8 mouse cellular contexts compared by ENCODE assay signal in the genomic region with DNA sequence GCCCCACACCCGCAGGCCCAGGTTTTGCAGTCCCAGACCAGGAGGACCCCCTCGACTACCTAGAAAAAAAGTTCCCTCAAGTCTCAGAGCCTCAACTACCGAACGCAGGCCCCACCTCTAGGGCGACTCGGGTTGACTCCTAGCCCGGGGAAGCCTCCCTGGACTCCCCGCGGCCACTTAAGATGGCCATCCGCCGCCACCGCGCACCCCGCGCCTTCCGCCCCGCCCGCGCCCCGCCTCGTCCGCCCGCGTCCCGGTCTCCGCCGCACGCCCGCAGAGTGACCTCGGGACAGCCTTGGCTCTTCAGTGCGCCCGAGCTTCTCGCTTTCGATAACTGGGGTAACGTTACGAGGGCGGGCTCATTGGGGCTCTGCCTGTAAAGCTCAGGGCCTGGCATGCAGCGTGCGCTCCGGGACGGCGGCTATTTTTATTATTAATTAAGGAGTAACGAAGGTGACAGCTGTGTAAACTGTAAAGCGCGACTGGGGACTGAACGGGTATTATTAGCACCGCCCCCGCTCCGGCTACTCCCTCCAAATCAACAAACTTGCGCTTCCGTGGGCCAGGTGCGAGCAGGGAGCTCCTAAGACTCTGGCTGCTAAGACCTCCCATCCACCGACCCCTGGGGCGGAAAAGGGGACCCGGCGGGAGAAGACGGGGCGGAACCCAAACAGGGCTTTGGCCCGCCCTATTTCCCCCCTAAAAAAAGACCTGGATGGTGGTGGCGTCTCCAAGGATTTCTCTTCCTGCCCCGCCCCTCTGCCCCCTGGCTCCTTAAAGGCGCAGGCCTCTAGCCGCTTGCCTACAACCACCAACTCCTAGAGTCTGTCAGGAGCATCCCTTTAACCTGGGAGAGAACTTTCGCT. TPM values are rescaled to one million over a fixed set of nuclear protein-coding genes. Genes with fewer than 3 reads are reported as not detected.
DNase-seq lines count a peak whose midpoint lies in the region; ATAC-seq and TF ChIP-seq lines count a peak whose summit lies in the region.

Inppl1 (minus strand) TSS at position 624 of the 866 bp plus-strand sequence.

- H3K27me3 ChIP-seq in erythroblast, embryonic 14.5 days (ENCODE audit: control insufficient read depth), result peaks cover 47% of the 10 kb centered on the region
- no peaks in the 10 kb centered on the region for H3K27me3 ChIP-seq in embryonic facial prominence, embryonic 10.5 days (replicated peaks; ENCODE audit: low read depth, poor library complexity, severe bottlenecking)
- H3K27me3 ChIP-seq in limb, embryonic 11.5 days (ENCODE audit: control insufficient read depth, insufficient read depth, low read length), result no peaks in the 10 kb centered on the region
- H3K27me3 ChIP-seq in midbrain, embryonic 13.5 days, result no peaks in the 10 kb centered on the region
- H3K27me3 ChIP-seq in spleen, adult 2 months (ENCODE audit: control insufficient read depth, insufficient read depth, low read length), result peaks cover 7% of the 10 kb centered on the region

- peak within 1 kb of the TSS; percentile 49 for H3K4me2 ChIP-seq in limb, embryonic 11.5 days (ENCODE audit: low read depth, severe bottlenecking)
- peak within 1 kb of the TSS; percentile 98 for H3K4me2 ChIP-seq in midbrain, embryonic 13.5 days (replicated peaks)

- H3K9ac ChIP-seq in limb, embryonic 11.5 days (ENCODE audit: low read length), result peak within 1 kb of the TSS; percentile 97
- H3K9ac ChIP-seq in midbrain, embryonic 13.5 days (replicated peaks), result peak within 1 kb of the TSS; percentile 87

- H3K4me1 ChIP-seq in erythroblast, embryonic 14.5 days (ENCODE audit: control insufficient read depth), result peaks cover 23% of the 10 kb centered on the region
- peaks cover 43% of the 10 kb centered on the region for H3K4me1 ChIP-seq in embryonic facial prominence, embryonic 10.5 days
- H3K4me1 ChIP-seq in limb, embryonic 11.5 days (ENCODE audit: control insufficient read depth, insufficient read depth, low read length), result peaks cover 11% of the 10 kb centered on the region
- H3K4me1 ChIP-seq in midbrain, embryonic 13.5 days (replicated peaks), result peaks cover 48% of the 10 kb centered on the region
- H3K4me1 ChIP-seq in spleen, adult 2 months (ENCODE audit: control insufficient read depth, insufficient read depth, insufficient read length), result no peaks in the 10 kb centered on the region

- H3K36me3 ChIP-seq in erythroblast, embryonic 14.5 days (ENCODE audit: control insufficient read depth), result peaks cover 4% of the 10 kb centered on the region; the same call in 1 of the 2 replicates
- H3K36me3 ChIP-seq in embryonic facial prominence, embryonic 10.5 days (replicated peaks), result peaks cover 20% of the 10 kb centered on the region
- H3K36me3 ChIP-seq in limb, embryonic 11.5 days (ENCODE audit: control insufficient read depth, insufficient read depth, low read length), result no peaks in the 10 kb centered on the region; the same call in 1 of the 2 replicates
- H3K36me3 ChIP-seq in midbrain, embryonic 13.5 days, result 0 out of 2 replicates have a peak, but pooled peaks cover 3% of the 10 kb centered on the region
- H3K36me3 ChIP-seq in spleen, adult 2 months (ENCODE audit: control insufficient read depth, insufficient read depth, low read length), result no peaks in the 10 kb centered on the region

- TF ChIP-seq CTCF in spleen, adult 2 months (IDR thresholded peaks at IDR 0.05; ENCODE audit: extremely low read depth, insufficient read depth, insufficient read length, insufficient replicate concordance), result no peak

- ATAC-seq in erythroblast, adult 5-6 weeks (replicated peaks; ENCODE audit: low FRiP score, poor library complexity, severe bottlenecking), result no peak
- ATAC-seq in limb, embryonic 11.5 days (ENCODE audit: insufficient number of reproducible peaks, low FRiP score, low TSS enrichment, low read depth), result peak; percentile 79
- peak; percentile 72 for ATAC-seq in midbrain, embryonic 13.5 days

- peak within 1 kb of the TSS; percentile 100 for H3K27ac ChIP-seq in embryonic facial prominence, embryonic 10.5 days (replicated peaks)
- peak within 1 kb of the TSS; percentile 93 for H3K27ac ChIP-seq in limb, embryonic 11.5 days (replicated peaks; ENCODE audit: low read depth, low read length)
- H3K27ac ChIP-seq in midbrain, embryonic 13.5 days, result peak within 1 kb of the TSS; percentile 84
- H3K27ac ChIP-seq in spleen, adult 2 months (ENCODE audit: insufficient read depth, low read length), result peak within 1 kb of the TSS; percentile 74

- no peak for TF ChIP-seq POLR2A in spleen, adult 2 months (IDR thresholded peaks at IDR 0.05; ENCODE audit: low read depth, low read length)

- under 1% methylated on average over 64 of the region's 64 CpGs for WGBS in embryonic facial prominence, embryonic 10.5 days
- under 1% methylated on average over 64 of the region's 64 CpGs for WGBS in limb, embryonic 11.5 days
- under 1% methylated on average over 64 of the region's 64 CpGs for WGBS in midbrain, embryonic 13.5 days
- 4% methylated on average over 63 of the region's 64 CpGs for WGBS in spleen, adult 2 months

- H3K9me3 ChIP-seq in erythroblast, embryonic 14.5 days (ENCODE audit: control insufficient read depth, low read length), result no peaks in the 10 kb centered on the region
- no peaks in the 10 kb centered on the region for H3K9me3 ChIP-seq in embryonic facial prominence, embryonic 10.5 days
- no peaks in the 10 kb centered on the region for H3K9me3 ChIP-seq in limb, embryonic 11.5 days (ENCODE audit: control insufficient read depth, low read length)
- no peaks in the 10 kb centered on the region for H3K9me3 ChIP-seq in midbrain, embryonic 13.5 days

- peak within 1 kb of the TSS; percentile 65 for H3K4me3 ChIP-seq in erythroblast, embryonic 14.5 days (replicated peaks)
- H3K4me3 ChIP-seq in embryonic facial prominence, embryonic 10.5 days, result peak within 1 kb of the TSS; percentile 88
- peak within 1 kb of the TSS; percentile 91 for H3K4me3 ChIP-seq in limb, embryonic 11.5 days (ENCODE audit: low read depth, low read length)
- H3K4me3 ChIP-seq in midbrain, embryonic 13.5 days (replicated peaks), result peak within 1 kb of the TSS; percentile 70
- H3K4me3 ChIP-seq in spleen, adult 2 months (ENCODE audit: extremely low read depth, insufficient read depth, insufficient read length), result peak within 1 kb of the TSS; percentile 74

- peak; percentile 94 for DNase-seq in embryonic facial prominence, embryonic 10.5 days (ENCODE audit: low spot score)
- DNase-seq in heart, adult 11 months, result peak; percentile 99
- DNase-seq in kidney, adult 11 months, result peak; percentile 98
- DNase-seq in limb, embryonic 11.5 days (ENCODE audit: low spot score), result peak; percentile 89
- DNase-seq in spleen, adult 2 months (ENCODE audit: low read depth in 1 of 2, low spot score in 2 of 2), result peak in 1 of 2 experiments; percentile 36

RNA-seq across cellular contexts. Expression of gene Inppl1, which starts in this region (rescaled TPM):
- polyA plus RNA-seq in erythroblast, embryonic 14.5 days (2012), result 0.50 and 1.3 TPM in 2 replicates
- 0.58 and 5.6 TPM in 2 replicates for total RNA-seq in erythroblast, adult 5-6 weeks (2015; ENCODE audit: low replicate concordance)
- 1.4 and 18.0 TPM in 2 replicates for total RNA-seq in erythroblast, adult 5-6 weeks (2017; ENCODE audit: low replicate concordance)
- 38.4 and 46.7 TPM in 2 replicates for polyA plus RNA-seq in embryonic facial prominence, embryonic 10.5 days (2016; fragmentation: Nextera tagmentation; extraction: Ambion mirVana)
- 44.8 and 49.7 TPM in 2 replicates for polyA plus RNA-seq in limb, embryonic 11.5 days (2014; fragmentation: Nextera tagmentation; extraction: Ambion mirVana)
- 20.3 and 26.3 TPM in 2 replicates for polyA plus RNA-seq in midbrain, embryonic 13.5 days (2015; fragmentation: Nextera tagmentation; extraction: Ambion mirVana)
- polyA plus RNA-seq in spleen, adult 2 months (2012; rRNA removed), result 43.3 and 54.4 TPM in 2 replicates
